Mouse (Mus musculus) liver, adult (tissue): ENCODE measurements around the gene Creb5.

Experiments
- GATA4 ChIP-seq: IDR thresholded peaks from 2 replicates; pipeline ENCODE4 v1.6.1; 2014; ENCODE audit warnings: mild to moderate bottlenecking, low read length; ENCODE audit not compliant: insufficient replicate concordance

The Creb5 gene

DNA sequence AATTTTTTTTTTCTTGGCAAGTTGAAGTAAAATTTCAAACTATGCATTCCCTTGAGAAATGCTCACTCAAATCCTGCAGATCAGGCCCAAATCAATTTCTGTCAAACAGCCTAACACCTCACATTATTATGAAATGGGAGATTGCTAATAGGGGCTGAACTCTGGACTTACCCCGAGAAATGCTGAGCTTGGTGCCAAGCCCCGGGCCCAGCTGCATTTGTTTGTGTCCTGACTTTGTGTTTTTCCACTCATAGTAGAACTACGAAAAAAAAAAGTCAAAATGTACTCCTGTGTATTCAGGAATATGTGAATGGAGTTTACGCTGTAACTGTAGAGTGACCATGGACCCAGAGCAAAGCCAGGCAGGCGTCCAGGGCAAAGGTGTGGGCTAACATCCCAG is 316.6 kb downstream of the Creb5 start:
- TF ChIP-seq GATA4 = no peak

DNA sequence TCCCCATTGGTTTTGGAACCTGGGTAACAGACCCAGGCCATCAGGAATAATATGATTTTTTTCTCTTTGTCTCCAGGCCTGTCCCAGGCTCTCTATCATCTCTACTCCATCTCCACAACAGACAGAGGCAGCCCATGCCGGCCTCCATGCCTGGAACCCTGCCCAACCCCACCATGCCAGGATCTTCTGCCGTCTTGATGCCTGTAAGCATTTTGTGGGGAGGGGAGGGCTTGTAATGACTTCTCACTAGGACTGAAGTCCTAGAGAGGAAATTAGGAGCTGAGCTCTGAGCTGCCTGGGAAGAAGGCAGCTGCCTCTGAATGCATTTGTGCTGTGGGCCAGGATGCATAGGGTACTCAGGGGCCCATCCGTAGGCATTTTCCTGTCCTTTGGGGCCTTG is 317.3 kb downstream of the Creb5 start:
- TF ChIP-seq GATA4 = no peak

DNA sequence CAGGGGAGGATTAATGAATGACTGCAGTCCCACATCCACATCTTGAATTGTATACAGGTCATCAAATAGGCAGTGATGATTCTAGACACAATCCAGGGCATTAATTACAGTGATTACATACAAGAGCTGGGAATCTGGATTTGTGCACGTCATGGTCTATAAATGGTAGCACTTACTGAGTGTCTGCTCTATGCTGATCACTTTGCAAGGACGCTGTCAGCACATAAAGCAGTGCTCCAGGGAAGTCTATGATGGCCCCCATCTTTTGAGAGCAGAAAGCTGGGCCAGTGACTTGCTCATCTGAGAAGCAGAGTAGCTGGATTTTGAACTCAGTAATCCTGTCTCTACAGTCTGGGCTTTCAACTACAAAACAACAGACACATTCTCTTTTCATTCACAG is 318.1 kb downstream of the Creb5 start:
- no peak for TF ChIP-seq GATA4

DNA sequence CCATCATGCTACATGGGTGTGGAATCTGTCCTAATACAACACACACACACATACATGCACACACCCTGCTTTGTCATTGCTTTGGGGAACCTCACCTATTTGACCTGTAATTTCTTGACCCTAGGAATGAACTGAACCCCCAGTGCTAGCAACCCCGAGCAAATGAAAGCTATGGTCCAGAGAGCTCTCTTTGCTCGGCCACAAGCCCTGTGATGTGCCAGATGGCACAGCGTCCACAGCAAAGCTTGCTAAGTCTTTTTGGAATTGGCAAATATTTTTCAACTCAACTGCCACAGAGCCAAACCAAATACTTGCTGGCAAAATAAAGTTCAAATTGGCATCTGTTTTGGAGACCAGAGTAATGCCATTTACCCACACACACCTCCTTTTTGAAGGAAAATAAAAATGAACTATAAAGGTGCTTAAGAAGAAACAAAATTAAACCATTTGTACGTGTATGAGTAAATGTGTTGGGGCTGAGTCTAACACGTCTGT is 324.4 kb downstream of the Creb5 start:
- no peak for TF ChIP-seq GATA4

DNA sequence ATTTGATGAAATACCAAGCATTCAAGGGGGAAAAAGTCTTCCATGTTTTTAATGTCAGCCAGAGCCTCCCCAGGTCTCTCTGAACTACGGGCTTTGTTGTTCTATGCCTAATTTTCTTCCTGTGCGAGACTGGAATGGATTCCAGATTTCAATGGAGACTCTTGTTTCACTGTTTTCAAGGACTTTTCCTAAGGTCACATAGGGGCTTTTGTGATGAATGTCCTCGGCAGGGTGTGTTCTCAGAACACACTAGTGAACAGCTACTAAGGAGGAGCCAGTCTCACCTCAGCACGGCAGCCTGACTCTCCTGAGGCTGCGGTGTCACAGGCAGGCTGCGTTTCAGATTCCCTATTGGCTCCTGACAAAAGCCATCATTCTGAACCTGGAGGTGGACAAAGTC is 325.6 kb downstream of the Creb5 start:
- no peak for TF ChIP-seq GATA4

DNA sequence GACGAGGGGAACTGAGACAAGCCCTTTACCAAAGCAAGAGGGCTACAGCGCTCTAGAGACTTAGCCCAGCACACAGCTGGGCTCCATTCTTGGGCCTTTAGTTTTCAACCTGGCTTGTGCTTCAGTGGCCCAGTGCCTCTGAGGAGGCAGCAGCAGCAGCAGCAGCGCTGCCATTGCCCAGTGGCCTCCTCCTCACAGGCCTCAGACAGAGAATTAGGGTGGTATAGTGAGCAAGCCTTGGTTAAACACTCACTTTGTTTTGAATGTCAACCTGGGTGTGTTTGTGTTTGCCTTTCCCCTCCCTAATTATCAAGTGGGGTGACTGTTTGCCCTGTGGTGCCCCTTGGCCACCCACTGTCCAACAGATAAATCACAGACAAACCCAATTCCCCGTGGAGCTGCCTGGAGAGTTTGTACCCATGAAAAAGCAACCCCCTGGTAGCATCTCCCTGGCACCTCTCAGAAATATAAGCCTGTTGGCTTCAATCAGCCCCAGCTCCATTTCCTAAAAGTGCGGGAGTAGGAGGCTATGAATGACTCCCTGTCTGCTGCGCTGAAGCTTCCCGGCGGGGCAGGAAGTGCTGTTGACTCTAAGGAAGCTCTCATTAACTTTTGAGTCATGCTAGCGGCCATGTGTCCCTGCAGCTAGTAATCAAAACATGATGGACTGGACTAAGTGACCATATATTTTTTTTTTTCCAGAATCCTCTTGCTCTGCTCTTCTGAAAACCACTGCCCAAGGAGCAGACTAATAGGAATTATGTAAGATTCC is 328.6 kb downstream of the Creb5 start:
- TF ChIP-seq GATA4 = no peak

DNA sequence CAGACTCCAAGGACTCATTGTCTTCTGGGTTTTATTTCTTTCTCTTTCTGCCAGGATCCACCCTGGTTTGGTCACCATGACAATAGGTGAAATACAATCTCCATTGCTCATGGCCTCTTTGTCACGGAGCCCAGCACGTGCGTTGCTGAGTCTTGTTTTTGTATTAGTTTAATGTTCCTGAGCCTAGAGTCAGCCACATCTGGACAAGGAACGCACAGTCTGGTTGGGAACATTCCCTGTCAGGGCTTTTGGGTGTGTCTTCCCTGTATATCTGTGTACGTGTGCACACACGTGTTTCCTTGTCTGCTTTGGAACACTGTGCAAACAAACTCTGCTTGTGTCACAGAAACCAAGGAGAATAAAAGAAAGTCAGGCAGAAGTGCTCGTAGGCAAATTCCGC is 331.1 kb downstream of the Creb5 start:
- no peak for TF ChIP-seq GATA4

DNA sequence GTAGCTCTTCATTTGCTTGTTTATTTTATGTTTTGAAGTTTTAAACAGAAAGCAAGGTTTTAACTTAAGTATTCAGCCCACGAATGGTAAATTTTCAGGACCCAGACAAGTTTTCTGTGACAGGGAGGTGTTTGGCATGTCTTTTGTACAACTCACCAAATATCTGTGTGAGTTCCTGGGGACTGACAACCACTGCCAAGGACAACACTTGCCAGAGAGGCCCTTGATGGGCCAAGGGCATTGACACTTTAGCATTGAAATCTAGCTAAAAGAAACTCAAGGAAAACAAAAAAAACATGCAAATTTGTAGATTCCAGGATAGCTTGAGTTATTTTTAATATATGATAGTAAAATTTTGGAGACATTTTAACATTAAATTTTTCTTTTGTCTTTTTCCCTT is 332.6 kb downstream of the Creb5 start:
- TF ChIP-seq GATA4 = no peak

DNA sequence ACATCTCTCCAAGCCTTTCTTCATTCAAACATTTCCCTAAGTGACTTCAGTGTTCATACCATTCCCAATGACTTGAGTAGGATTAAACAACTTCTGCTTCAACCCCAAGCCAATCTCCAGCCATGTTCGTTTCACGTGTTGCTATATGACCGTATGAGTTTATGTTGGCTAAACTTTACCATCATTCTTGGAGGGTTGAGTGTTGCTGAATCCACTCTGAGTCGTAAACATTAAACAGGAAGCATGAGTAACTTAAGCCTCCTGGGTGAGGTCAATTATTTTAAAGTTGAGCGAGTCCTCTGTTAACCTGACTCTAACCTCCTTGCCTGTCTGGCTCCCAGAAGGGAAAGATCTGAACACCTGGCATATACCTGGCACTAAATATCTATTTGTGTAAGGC is 334.2 kb downstream of the Creb5 start:
- TF ChIP-seq GATA4 = no peak

DNA sequence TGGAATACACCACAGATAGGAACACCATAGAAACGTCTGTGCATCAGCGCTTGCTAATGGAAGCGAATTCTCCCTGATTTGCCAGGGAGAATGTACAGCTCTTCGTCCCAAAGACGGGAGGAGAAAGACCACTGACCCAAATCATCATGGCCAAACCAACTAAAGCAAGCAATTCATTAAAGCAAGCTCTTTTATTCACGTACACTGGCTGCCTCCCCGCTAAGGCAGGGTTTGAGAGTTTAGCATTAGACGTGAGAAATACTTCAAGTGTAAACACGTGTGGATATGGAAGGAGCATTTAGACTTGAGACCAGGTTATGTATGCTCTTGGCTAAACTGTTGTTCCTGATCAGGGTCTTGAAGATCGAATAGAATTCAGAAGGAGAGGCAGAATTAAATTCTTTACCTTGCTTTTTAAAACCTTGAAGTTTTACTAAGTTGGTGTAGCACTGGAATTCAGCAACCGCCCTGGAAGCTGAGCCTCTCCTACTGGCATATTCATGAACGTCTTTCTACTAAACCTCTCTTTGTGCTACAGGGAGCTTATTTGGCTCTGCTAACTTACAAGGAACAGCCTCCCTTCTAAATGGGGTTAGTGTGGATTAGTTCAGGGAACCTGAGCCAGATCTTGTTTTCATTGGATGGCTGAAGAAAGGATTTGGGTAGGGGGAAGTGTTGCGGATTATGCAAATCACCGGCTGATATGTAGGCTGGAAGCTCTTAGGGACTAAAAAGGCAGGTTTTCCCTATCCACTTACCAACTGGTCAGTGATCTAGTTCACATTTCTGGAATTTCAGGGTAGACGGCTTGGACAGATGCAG is 337.6 kb downstream of the Creb5 start:
- no peak for TF ChIP-seq GATA4

DNA sequence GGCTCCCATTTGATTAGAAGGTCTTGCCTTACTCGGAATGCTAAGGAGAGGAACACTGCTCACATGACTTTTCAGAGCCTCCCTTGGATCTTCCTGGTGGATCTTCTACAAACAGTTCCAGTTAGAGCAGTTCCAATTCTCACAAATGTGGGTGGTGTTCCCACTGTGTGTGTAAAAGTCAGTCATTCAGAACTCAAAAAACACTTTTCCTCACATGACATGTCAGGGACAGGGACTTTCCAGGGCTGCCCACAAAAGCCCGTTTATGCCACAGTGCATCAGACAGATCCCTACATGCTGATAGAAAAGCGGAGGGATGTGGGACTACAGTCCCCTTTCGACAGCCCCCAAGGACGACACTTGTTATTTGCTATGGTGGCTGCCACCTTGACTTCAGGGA is 339.0 kb downstream of the Creb5 start:
- no peak for TF ChIP-seq GATA4

DNA sequence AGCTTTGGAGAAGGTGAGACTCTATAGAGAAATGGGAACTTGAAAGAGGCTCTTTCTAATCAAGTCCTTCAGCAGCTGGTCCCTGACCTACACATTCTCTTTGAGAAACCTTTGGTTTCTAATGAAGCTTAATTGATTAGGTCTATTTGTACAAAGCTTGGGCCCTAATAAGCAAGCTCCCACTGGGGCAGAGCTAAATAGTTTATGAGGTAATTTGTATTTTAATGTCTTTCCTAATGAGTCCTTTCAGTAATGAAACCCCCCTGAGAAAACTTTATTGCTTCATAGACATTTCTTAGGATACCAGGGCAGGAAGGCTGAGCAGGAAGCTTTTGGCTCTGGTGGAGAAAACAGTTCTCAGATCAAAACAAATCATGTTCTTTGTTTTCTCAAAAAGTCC is 341.6 kb downstream of the Creb5 start:
- TF ChIP-seq GATA4 = no peak

DNA sequence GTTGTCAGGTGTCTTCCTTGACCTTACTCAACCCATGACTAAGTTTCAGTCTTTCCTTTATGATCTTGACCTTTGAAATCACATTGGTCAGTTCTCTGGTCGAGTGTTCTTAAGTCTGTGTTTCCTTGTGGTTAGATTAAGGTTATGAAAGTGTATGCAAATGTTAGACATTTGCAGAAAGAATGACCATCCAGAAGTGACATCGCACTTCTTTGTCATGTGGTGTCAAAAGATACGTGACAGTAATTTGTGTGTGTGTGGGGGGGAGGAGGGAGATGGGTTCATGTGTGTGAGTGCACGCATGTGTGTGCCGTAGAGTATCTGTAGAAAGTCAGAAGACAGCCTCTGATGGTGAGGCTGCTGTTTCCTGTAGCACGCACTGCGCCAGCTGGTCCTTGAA is 348.4 kb downstream of the Creb5 start:
- TF ChIP-seq GATA4 = no peak

DNA sequence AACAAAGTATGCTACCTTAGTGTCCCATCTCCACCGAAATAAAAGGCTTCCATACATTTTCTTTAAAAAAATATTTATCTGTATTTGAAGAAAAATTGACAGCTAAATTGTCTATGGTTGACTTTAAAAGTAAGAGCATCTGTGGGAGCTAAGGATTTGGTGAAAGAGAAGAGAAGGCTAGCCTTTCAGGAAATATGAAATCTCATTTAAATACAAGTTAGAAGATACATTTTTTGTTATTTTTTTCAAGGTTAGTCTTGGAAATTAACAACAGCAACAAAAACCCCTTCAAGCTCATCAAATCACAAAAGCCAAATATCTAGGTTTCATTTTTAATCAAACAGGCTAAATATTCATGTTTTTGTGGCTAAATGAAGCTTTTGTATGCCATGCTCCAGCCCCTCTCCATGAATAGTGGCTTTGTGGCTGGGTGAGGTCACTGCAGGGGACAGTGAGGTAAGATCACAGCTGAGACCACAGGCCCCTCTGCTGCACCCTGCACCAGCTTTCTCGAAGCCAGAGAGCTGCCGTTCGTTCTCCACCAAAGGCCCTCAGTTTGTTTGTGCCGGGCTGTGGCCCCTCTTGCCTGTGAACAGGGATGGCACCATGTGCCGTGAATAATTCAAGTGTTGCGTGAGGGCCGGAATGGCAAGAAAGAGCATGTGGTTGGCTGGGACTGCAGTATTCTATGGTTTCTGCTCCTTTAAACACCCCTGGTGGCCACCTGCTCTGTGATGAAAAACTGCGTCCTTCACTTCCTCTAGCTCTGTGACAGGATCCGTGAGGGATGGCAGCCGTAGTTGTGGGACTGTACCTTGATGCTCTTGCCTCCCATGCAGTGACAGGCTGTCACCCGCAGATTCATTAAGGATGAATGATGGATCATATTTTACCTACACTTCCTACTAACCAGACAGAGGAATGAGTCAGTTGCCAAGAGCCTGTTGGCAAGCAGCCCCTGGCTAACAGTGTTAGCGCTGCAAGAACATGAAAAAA is 350.6 kb downstream of the Creb5 start:
- no peak for TF ChIP-seq GATA4
